Mouse (Mus musculus): ENCODE measurements at regions not wholly inside any gene's neighbourhood (a gene's known extent, or its start where the extent isn't known, plus 50 kb on each side); places are given as distances from the start of the nearest gene placed in this dataset.

- Histone ChIP-seq H3K4me2 (ENCODE audit: low read depth) (no peak overlapping the region), H3K79me2 (ENCODE audit: control insufficient read depth, insufficient read depth) (no peaks in the 10 kb centered on the region), H3ac (ENCODE audit: control insufficient read depth, insufficient read length) (no peak overlapping the region), H3K36me3 (ENCODE audit: control insufficient read depth, insufficient read depth) (no peaks in the 10 kb centered on the region), H3K27me3 (ENCODE audit: control insufficient read depth, insufficient read depth, insufficient read length) (no peaks in the 10 kb centered on the region), H3K4me3 (no peak overlapping the region)
- no peak for TF ChIP-seq CEBPB (IDR thresholded peaks at IDR 0.05; ENCODE audit: insufficient read depth, poor library complexity, severe bottlenecking)
- no peak for TF ChIP-seq E2F4 (IDR thresholded peaks at IDR 0.05; ENCODE audit: insufficient read depth)
- no peak for TF ChIP-seq MYOD1 (IDR thresholded peaks at IDR 0.05; ENCODE audit: control insufficient read depth in 1 of 3, insufficient read length in 2 of 3, low read depth in 2 of 3)
- no peak for TF ChIP-seq SRF (IDR thresholded peaks at IDR 0.05; ENCODE audit: control insufficient read depth, insufficient read length, low read depth)
- no peak for TF ChIP-seq TCF3 (IDR thresholded peaks at IDR 0.05; ENCODE audit: insufficient read length, low read depth)
- no peak for TF ChIP-seq MYOG (IDR thresholded peaks at IDR 0.05; ENCODE audit: control insufficient read depth in 1 of 3, insufficient read depth in 1 of 3, insufficient read length in 2 of 3, low read depth in 2 of 3)
- no peak for TF ChIP-seq USF1 (IDR thresholded peaks at IDR 0.05; ENCODE audit: low read depth)
- no peak for TF ChIP-seq MAX (IDR thresholded peaks at IDR 0.05; ENCODE audit: low read depth)
- TF ChIP-seq POLR2AphosphoS2 (IDR thresholded peaks at IDR 0.05; ENCODE audit: insufficient read length, low read depth), result no peak
Observed at GRCm38 (mm10) chr2:171487284-171487683, 556.0 kb downstream of the Cbln4 start.

GRCm38 (mm10) chr2:171453241-171453640 is 590.0 kb downstream of the Cbln4 start:
- Histone ChIP-seq H3K79me2 (ENCODE audit: control insufficient read depth, insufficient read depth) (no peaks in the 10 kb centered on the region), H3K36me3 (ENCODE audit: control insufficient read depth, insufficient read depth) (no peaks in the 10 kb centered on the region), H3K27me3 (ENCODE audit: control insufficient read depth, insufficient read depth, insufficient read length) (no peaks in the 10 kb centered on the region), H3ac (ENCODE audit: control insufficient read depth, insufficient read length) (no peak overlapping the region), H3K4me2 (ENCODE audit: low read depth) (no peak overlapping the region), H3K4me3 (no peak overlapping the region)
- TF ChIP-seq E2F4 (IDR thresholded peaks at IDR 0.05; ENCODE audit: insufficient read depth) (no peak), MAX (IDR thresholded peaks at IDR 0.05; ENCODE audit: low read depth) (no peak), TCF3 (IDR thresholded peaks at IDR 0.05; ENCODE audit: insufficient read length, low read depth) (no peak), POLR2A (IDR thresholded peaks at IDR 0.05; ENCODE audit: insufficient read length, low read depth) (no peak), USF1 (IDR thresholded peaks at IDR 0.05; ENCODE audit: low read depth) (no peak), MYOG (IDR thresholded peaks at IDR 0.05; ENCODE audit: control insufficient read depth in 1 of 3, insufficient read depth in 1 of 3, insufficient read length in 2 of 3, low read depth in 2 of 3) (no peak), REST (IDR thresholded peaks at IDR 0.05; ENCODE audit: insufficient read depth, insufficient read length) (no peak), CEBPB (IDR thresholded peaks at IDR 0.05; ENCODE audit: insufficient read depth, poor library complexity, severe bottlenecking) (no peak), MYOD1 (IDR thresholded peaks at IDR 0.05; ENCODE audit: control insufficient read depth in 1 of 3, insufficient read length in 2 of 3, low read depth in 2 of 3) (no peak), TCF12 (IDR thresholded peaks at IDR 0.05; ENCODE audit: insufficient read depth, poor library complexity, severe bottlenecking) (no peak), SRF (IDR thresholded peaks at IDR 0.05; ENCODE audit: control insufficient read depth, insufficient read length, low read depth) (no peak)

GRCm38 (mm10) chr2:171406057-171406456 is 637.2 kb downstream of the Cbln4 start:
- Histone ChIP-seq H3K79me2 (ENCODE audit: control insufficient read depth, insufficient read depth) (no peaks in the 10 kb centered on the region), H3ac (ENCODE audit: control insufficient read depth, insufficient read length) (no peak overlapping the region), H3K4me2 (ENCODE audit: low read depth) (no peak overlapping the region), H3K36me3 (ENCODE audit: control insufficient read depth, insufficient read depth) (no peaks in the 10 kb centered on the region), H3K27me3 (ENCODE audit: control insufficient read depth, insufficient read depth, insufficient read length) (no peaks in the 10 kb centered on the region), H3K4me3 (no peak overlapping the region)
- TF ChIP-seq POLR2A (IDR thresholded peaks at IDR 0.05; ENCODE audit: insufficient read length, low read depth), result no peak
- TF ChIP-seq MYOG (IDR thresholded peaks at IDR 0.05; ENCODE audit: control insufficient read depth in 1 of 3, insufficient read depth in 1 of 3, insufficient read length in 2 of 3, low read depth in 2 of 3), result no peak
- no peak for TF ChIP-seq MAX (IDR thresholded peaks at IDR 0.05; ENCODE audit: low read depth)
- no peak for TF ChIP-seq USF1 (IDR thresholded peaks at IDR 0.05; ENCODE audit: low read depth)
- TF ChIP-seq SRF (IDR thresholded peaks at IDR 0.05; ENCODE audit: control insufficient read depth, insufficient read length, low read depth), result no peak
- TF ChIP-seq TCF3 (IDR thresholded peaks at IDR 0.05; ENCODE audit: insufficient read length, low read depth), result no peak
- no peak for TF ChIP-seq TCF12 (IDR thresholded peaks at IDR 0.05; ENCODE audit: insufficient read depth, poor library complexity, severe bottlenecking)
- TF ChIP-seq E2F4 (IDR thresholded peaks at IDR 0.05; ENCODE audit: insufficient read depth), result no peak
- no peak for TF ChIP-seq REST (IDR thresholded peaks at IDR 0.05; ENCODE audit: insufficient read depth, insufficient read length)
- TF ChIP-seq POLR2AphosphoS2 (IDR thresholded peaks at IDR 0.05; ENCODE audit: insufficient read length, low read depth), result no peak
- no peak for TF ChIP-seq MYOD1 (IDR thresholded peaks at IDR 0.05; ENCODE audit: control insufficient read depth in 1 of 3, insufficient read length in 2 of 3, low read depth in 2 of 3)

- Histone ChIP-seq H3K36me3 (ENCODE audit: control insufficient read depth, insufficient read depth) (no peaks in the 10 kb centered on the region), H3K4me3 (no peak overlapping the region), H3K79me2 (ENCODE audit: control insufficient read depth, insufficient read depth) (no peaks in the 10 kb centered on the region), H3K4me2 (ENCODE audit: low read depth) (no peak overlapping the region), H3K27me3 (ENCODE audit: control insufficient read depth, insufficient read depth, insufficient read length) (no peaks in the 10 kb centered on the region), H3ac (ENCODE audit: control insufficient read depth, insufficient read length) (no peak overlapping the region)
- TF ChIP-seq SRF (IDR thresholded peaks at IDR 0.05; ENCODE audit: control insufficient read depth, insufficient read length, low read depth) (no peak), REST (IDR thresholded peaks at IDR 0.05; ENCODE audit: insufficient read depth, insufficient read length) (no peak), POLR2AphosphoS2 (IDR thresholded peaks at IDR 0.05; ENCODE audit: insufficient read length, low read depth) (no peak), MYOD1 (IDR thresholded peaks at IDR 0.05; ENCODE audit: control insufficient read depth in 1 of 3, insufficient read length in 2 of 3, low read depth in 2 of 3) (peak in 1 of 3 experiments; percentile 51)
Observed at GRCm38 (mm10) chr2:171388936-171389335, 654.3 kb downstream of the Cbln4 start.

GRCm38 (mm10) chr2:171373457-171373856 is 641.9 kb downstream of the Dok5 start:
- no peak overlapping the region for H3K4me3 ChIP-seq
- H3K36me3 ChIP-seq (ENCODE audit: control insufficient read depth, insufficient read depth), result no peaks in the 10 kb centered on the region
- no peaks in the 10 kb centered on the region for H3K27me3 ChIP-seq (ENCODE audit: control insufficient read depth, insufficient read depth, insufficient read length)
- H3K79me2 ChIP-seq (ENCODE audit: control insufficient read depth, insufficient read depth), result no peaks in the 10 kb centered on the region
- no peak overlapping the region for H3K4me2 ChIP-seq (ENCODE audit: low read depth)
- H3ac ChIP-seq (ENCODE audit: control insufficient read depth, insufficient read length), result no peak overlapping the region
- TF ChIP-seq MYOG (IDR thresholded peaks at IDR 0.05; ENCODE audit: control insufficient read depth in 1 of 3, insufficient read depth in 1 of 3, insufficient read length in 2 of 3, low read depth in 2 of 3) (no peak), TCF3 (IDR thresholded peaks at IDR 0.05; ENCODE audit: insufficient read length, low read depth) (no peak), TCF12 (IDR thresholded peaks at IDR 0.05; ENCODE audit: insufficient read depth, poor library complexity, severe bottlenecking) (no peak)

Data from myocyte (in vitro differentiated cells).